Mouse (Mus musculus) left cerebral cortex, adult 11 months (tissue): Measurements from ENCODE around the gene Smarcb1.
"Not testable (repeated sequence)": the region's sequence is repeated elsewhere in the genome, so short reads cannot be mapped to it uniquely, and the experiment has no call there.

Source experiments
- DNase-seq: peaks from one replicate; pipeline ENCODE4 v3.0.0; 2022; ENCODE audit warnings: low spot score

Gene Smarcb1

GRCm38 (mm10) chr10:75889406-75890153 lies 31.8 kb downstream of the Smarcb1 start:
- DNase-seq: no peak

- not testable (repeated sequence) for DNase-seq
These were observed 33.9 kb downstream of the Smarcb1 start for GRCm38 (mm10) chr10:75887504-75887903.

DNA sequence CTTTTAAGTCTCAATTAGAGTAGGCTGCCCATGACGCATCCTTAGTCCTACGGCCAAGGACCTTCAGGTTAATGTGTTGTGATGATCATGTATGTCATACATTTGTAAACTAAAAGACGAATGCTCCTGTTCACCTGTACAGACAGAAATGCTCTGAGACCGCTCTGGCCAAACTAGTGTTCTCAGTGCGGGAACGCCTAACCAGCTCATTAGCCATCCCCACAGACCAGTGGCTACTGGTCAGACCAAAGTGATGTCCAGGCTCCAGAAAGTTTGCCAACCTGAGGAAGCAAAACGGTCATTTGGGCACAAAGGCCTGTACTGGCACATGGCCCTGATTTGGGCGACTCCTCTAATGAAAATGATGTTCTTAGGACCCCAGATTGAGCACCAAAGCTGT lies 36.7 kb downstream of the Smarcb1 start:
- no peak for DNase-seq

DNA sequence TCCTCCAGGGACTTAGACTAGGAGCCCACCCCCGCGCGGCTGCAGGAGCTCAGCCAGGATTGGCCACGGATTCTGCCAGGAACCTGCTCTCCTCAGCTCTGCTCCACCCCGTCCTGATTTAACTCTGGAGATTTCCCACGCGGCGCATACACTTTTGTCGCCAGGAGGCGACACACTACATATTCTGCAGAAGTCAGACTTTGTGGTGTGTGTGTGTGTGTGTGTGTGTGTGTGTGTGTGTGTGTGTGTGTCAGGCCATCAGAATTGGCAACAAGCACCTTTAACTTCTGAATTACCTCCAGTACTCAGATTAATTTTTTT lies 38.2 kb downstream of the Smarcb1 start:
- DNase-seq: peak; percentile 79

- DNase-seq: no peak
These were observed 38.8 kb downstream of the Smarcb1 start for GRCm38 (mm10) chr10:75882433-75883231.

- no peak for DNase-seq
These were observed 39.6 kb downstream of the Smarcb1 start for GRCm38 (mm10) chr10:75881578-75882432.

- DNase-seq: no peak
These were observed 40.4 kb downstream of the Smarcb1 start for GRCm38 (mm10) chr10:75880771-75881577.

DNA sequence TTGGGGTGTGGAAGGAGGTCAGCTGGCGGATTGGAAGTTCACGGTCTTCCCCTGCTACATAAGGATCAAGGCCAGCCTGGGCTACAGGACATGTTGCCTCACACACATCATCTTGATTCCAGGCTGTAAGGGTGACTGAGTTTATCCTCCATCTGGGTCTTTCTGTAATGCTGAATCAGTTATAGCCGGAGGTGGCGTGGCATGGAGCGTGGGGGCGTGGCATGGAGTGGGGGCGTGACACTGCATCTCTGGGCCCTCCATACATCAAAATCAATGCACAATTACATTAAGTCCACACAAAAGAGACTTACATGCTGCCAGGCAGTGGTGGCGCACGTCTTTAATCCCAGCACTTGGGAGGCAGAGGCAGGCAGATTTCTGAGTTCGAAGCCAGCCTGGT lies 41.1 kb downstream of the Smarcb1 start:
- no peak for DNase-seq

- DNase-seq: no peak
These were observed 42.6 kb downstream of the Smarcb1 start for GRCm38 (mm10) chr10:75878836-75879235.

- no peak for DNase-seq
These were observed 47.8 kb downstream of the Smarcb1 start for GRCm38 (mm10) chr10:75873543-75874170.

- peak; percentile 81 for DNase-seq
These were observed 48.4 kb downstream of the Smarcb1 start for GRCm38 (mm10) chr10:75872915-75873542.

DNA sequence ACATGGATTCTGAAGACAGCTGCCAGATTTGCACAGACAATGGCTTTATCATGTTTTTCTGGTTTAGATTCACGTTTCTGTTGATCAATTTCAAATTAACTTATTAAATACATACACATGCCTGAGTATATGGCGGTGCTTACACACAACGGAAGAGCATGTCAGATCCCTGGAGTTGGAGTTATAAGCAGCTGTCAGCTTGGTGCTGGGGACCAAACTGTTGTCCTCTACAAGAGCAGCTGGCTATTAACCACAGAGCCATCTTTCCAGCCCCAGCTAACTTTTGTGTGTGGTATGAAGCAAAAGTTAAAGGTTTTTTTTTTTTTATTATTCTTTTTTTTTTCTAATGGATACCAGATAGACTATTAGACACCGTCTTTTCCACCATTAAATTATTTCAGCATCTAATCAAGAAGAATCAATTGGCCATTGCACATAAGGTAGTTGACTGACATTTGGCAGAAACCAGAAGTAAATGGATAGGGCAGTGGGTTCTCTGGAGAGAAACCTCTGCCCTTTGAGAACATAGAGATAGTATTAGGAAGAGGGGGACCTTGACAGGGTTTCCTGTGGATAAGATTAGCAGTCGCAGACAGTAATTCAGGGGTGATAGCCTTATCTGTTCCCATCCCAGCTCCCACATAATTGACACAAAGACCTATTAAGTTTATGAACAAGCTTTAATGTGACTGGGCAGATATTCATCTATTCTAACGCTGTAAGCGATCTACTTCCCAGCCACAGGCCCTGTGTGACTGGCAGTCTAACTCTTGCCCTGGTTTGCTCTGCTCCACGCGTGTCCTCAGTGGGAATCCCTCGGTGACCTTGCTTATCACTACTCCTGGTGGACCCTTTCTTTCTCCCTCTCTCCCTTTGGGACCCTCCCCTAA lies 49.1 kb downstream of the Smarcb1 start:
- no peak for DNase-seq

GRCm38 (mm10) chr10:75861587-75861986 lies 59.8 kb downstream of the Smarcb1 start:
- DNase-seq: no peak

DNA sequence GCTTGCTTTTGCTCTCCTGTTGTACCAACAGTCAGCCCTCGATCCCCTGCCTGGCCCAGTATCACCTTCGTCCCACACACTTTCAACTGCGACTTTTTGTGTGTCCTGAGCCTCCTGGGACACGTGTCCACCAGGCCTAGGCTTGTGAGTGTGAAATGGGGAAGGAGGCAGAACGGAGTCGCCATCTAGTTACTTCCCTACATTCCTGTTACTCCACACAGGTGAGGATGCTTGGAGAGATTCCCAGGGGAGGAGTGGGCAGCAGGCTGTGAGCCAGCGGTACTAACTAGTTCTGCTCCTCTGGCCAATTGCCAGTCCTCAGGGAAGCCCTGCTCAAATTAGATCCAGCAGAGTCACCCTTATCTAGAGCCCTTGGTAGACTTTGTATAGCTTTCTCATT lies 60.7 kb downstream of the Smarcb1 start:
- no peak for DNase-seq

DNA sequence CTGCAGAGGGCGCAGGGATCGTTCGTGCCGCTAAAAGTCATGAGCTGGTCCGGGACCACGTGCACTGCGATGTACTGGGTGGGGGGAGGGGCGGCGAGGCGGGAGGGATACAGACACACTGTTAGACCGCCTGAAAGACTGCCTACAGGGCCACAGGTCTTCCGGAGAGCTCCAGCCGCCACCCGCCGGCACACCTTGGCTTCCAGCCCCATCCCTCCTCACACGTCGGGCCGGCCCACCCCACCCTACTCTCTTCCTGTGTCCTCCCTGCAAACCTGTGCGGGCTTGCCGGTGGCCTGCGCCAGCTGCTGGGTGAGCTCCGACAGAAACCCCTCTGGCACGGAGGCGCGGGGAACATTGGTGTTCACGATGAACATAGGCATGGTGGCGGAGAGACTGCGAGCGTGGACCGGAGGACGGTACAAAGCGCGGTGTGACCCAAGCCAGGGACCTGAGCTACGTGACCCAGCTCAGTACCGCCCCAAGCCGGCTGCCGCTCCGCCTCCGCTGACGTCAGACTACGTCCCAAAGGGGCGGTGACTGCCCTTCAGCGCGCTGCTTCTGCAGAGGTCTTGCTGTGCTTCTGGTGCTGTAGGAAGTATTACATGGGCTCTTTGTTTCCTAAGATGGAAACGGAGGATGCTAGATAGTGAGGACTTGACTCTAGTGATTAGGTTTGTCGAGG lies 61.5 kb downstream of the Smarcb1 start, which contains the start of gene Mif:
Gene Mif, minus strand, starts transcription at position 455 of the 685 bp plus-strand sequence.
- DNase-seq: peak; percentile 73

- no peak for DNase-seq
These were observed 62.2 kb downstream of the Smarcb1 start for GRCm38 (mm10) chr10:75859107-75859746.

GRCm38 (mm10) chr10:75857598-75857997 lies 63.8 kb downstream of the Smarcb1 start:
- no peak for DNase-seq

GRCm38 (mm10) chr10:75856976-75857375 lies 64.4 kb downstream of the Smarcb1 start:
- no peak for DNase-seq
